Mouse (Mus musculus) heart, adult 2 months (tissue): ENCODE data around the gene Ccdc3.

Experiments used
- CTCF ChIP-seq: fragments of 200-600 bp; IDR thresholded peaks from 2 replicates; pipeline ENCODE4 v1.8.1; 2022; ENCODE audit warnings: antibody characterized with exemption, mild to moderate bottlenecking, moderate library complexity
- EP300 ChIP-seq: fragments of 200-500 bp; IDR thresholded peaks from 2 replicates; pipeline ENCODE4 v1.6.1; 2011; ENCODE audit warnings: low read depth, low read length, control low read depth; ENCODE audit not compliant: insufficient read depth
- POLR2A ChIP-seq: fragments of 200-500 bp; IDR thresholded peaks from 2 replicates; pipeline ENCODE4 v1.6.1; 2011; ENCODE audit warnings: mild to moderate bottlenecking, low read depth, low read length, control low read depth; ENCODE audit not compliant: insufficient read depth

DNA sequence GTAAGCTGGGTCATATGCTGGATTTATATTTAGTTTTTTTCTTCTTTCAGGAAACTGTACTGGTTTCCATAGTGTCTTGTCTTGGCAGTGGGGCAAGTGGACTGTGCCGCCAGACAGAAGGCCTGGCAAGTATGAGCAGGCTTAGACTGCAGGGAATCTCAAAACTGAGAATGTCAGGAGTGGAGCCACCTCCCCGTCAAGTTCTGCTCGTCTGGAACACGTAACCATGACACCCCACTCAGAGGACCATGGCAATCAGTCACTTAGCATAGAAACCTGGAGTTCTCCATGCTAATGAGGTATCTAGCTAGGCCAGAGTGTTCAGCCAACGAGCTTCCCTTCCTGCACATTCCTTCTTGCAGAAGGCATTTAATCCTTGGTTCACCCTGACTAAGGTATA lies 10.2 kb upstream of the Ccdc3 start:
- no peak for TF ChIP-seq EP300
- TF ChIP-seq CTCF, result no peak
- TF ChIP-seq POLR2A, result no peak
